Mouse (Mus musculus): ENCODE measurements around the gene Tpd52l1. TPM values are rescaled to one million over a fixed set of nuclear protein-coding genes. Genes with fewer than 3 reads are reported as not detected.

Gene Tpd52l1
- total RNA-seq, 2 experiments from 2014 or later, result 28.0 to 29.4 TPM

Other genes starting within 250 kb of the Tpd52l1 start
- gene Hddc2, start 132.6 kb downstream of the Tpd52l1 start, total RNA-seq (2021), result 10 to 100 TPM; 20.8 to 22.0 TPM
- 10 to 100 TPM; 12.8 to 13.3 TPM for gene Rnf217, start 163.2 kb upstream of the Tpd52l1 start, total RNA-seq (2021)

Data from gastrocnemius, postnatal 10 days (tissue).